Mouse (Mus musculus) liver, embryonic 15.5 days (tissue): ENCODE measurements around the gene Gm37240. TPM values are rescaled to one million over a fixed set of nuclear protein-coding genes. Genes with fewer than 3 reads are reported as not detected.

Experiments used
- ATAC-seq: fragments of 200-750 bp; cut with Nextera tagmentation; 2 replicates; pipeline ENCODE4 v1.8.0; 2017; ENCODE audit warnings: moderate number of reproducible peaks, mild to moderate bottlenecking, moderate library complexity; ENCODE audit not compliant: insufficient read depth
- H3K27ac ChIP-seq: fragments of 300-500 bp; sonication (generic); replicated peaks from 2 replicates; pipeline ENCODE4 v1.5.1; 2015; ENCODE audit warnings: mild to moderate bottlenecking, inconsistent platforms
- H3K27me3 ChIP-seq: fragments of 300-500 bp; sonication (generic); 2 replicates; pipeline ENCODE4 v1.6.1; 2015; ENCODE audit warnings: mild to moderate bottlenecking, inconsistent platforms
- H3K36me3 ChIP-seq: fragments of 300-500 bp; sonication (generic); replicated peaks from 2 replicates; pipeline ENCODE4 v1.6.1; 2015; ENCODE audit warnings: moderate library complexity, mild to moderate bottlenecking, inconsistent platforms
- H3K4me1 ChIP-seq: fragments of 300-500 bp; sonication (generic); replicated peaks from 2 replicates; pipeline ENCODE4 v1.6.1; 2015; ENCODE audit warnings: inconsistent platforms
- H3K4me2 ChIP-seq: fragments of 300-500 bp; sonication (generic); 2 replicates; pipeline ENCODE4 v1.6.1; 2015; ENCODE audit warnings: moderate library complexity, mild to moderate bottlenecking, inconsistent platforms
- H3K4me3 ChIP-seq: fragments of 300-500 bp; sonication (generic); replicated peaks from 2 replicates; pipeline ENCODE4 v1.5.1; 2015; ENCODE audit warnings: mild to moderate bottlenecking, inconsistent platforms
- H3K9ac ChIP-seq: fragments of 300-500 bp; sonication (generic); 2 replicates; pipeline ENCODE4 v1.6.1; 2015; ENCODE audit warnings: moderate library complexity, mild to moderate bottlenecking, inconsistent platforms
- H3K9me3 ChIP-seq: fragments of 300-500 bp; sonication (generic); replicated peaks from 2 replicates; pipeline ENCODE4 v1.6.1; 2016; ENCODE audit warnings: inconsistent platforms
- WGBS: fragments of 180-500 bp; shearing (Covaris S2); methylation state at CpG from one replicate; pipeline ENCODE4 v1.1.7; 2015; ENCODE audit warnings: mixed read lengths; ENCODE audit not compliant: insufficient replicate concordance; 5-methylcytosine and 5-hydroxymethylcytosine counted together
- polyA plus RNA-seq: library from polyadenylated mRNA; unstranded; fragments of >200 nt; fragmentation: Nextera tagmentation; extraction: Ambion mirVana; gene quantifications from 2 replicates; pipeline ENCODE4 v1.2.1, GENCODE M21; 2015

The Gm37240 gene
- polyA plus RNA-seq, 1 experiment from 2014 or later = 0.24 TPM

GRCm38 (mm10) chr3:85863996-85864395 is 23.3 kb downstream of the Gm37240 start:
- Histone ChIP-seq H3K4me2 (no peak overlapping the region), H3K27ac (no peak overlapping the region), H3K4me3 (no peak overlapping the region), H3K27me3 (no peaks in the 10 kb centered on the region; the same call in 1 of the 2 replicates), H3K9ac (no peak overlapping the region), H3K36me3 (no peaks in the 10 kb centered on the region), H3K4me1 (no peaks in the 10 kb centered on the region), H3K9me3 (no peaks in the 10 kb centered on the region)
- no peak for ATAC-seq
- 30% methylated on average over 3 of the region's 3 CpGs for WGBS

- no peak for ATAC-seq
- WGBS = 71% methylated on average over 2 of the region's 2 CpGs
- no peaks in the 10 kb centered on the region; the same call in 1 of the 2 replicates for H3K27me3 ChIP-seq
Measured at GRCm38 (mm10) chr3:85862886-85863285, 24.4 kb downstream of the Gm37240 start.

GRCm38 (mm10) chr3:85860996-85861395 is 26.3 kb downstream of the Gm37240 start:
- no peak overlapping the region for H3K4me3 ChIP-seq
- H3K4me1 ChIP-seq = peaks cover 28% of the 10 kb centered on the region
- no peak overlapping the region for H3K4me2 ChIP-seq
- ATAC-seq = no peak
- H3K36me3 ChIP-seq = no peaks in the 10 kb centered on the region
- no peaks in the 10 kb centered on the region for H3K9me3 ChIP-seq
- WGBS = 25% methylated on average over 5 of the region's 5 CpGs
- H3K9ac ChIP-seq = no peak overlapping the region
- no peaks in the 10 kb centered on the region for H3K27me3 ChIP-seq
- no peak overlapping the region for H3K27ac ChIP-seq

More at GRCm38 (mm10) chr3:85862886-85863285, 24.4 kb downstream of the Gm37240 start:
- no peak overlapping the region for H3K4me3 ChIP-seq
- no peaks in the 10 kb centered on the region for H3K9me3 ChIP-seq
- H3K4me2 ChIP-seq = no peak overlapping the region
- no peak overlapping the region for H3K9ac ChIP-seq
- H3K4me1 ChIP-seq = peaks cover 10% of the 10 kb centered on the region
- H3K36me3 ChIP-seq = no peaks in the 10 kb centered on the region
- no peak overlapping the region for H3K27ac ChIP-seq

- no peaks in the 10 kb centered on the region for H3K9me3 ChIP-seq
- H3K4me3 ChIP-seq = no peak overlapping the region
- no peak for ATAC-seq
- H3K27me3 ChIP-seq = no peaks in the 10 kb centered on the region
- WGBS = 71% methylated on average over 6 of the region's 6 CpGs
- no peaks in the 10 kb centered on the region for H3K36me3 ChIP-seq
- peaks cover 32% of the 10 kb centered on the region for H3K4me1 ChIP-seq
- no peak overlapping the region for H3K4me2 ChIP-seq
- no peak overlapping the region for H3K9ac ChIP-seq
- H3K27ac ChIP-seq = no peak overlapping the region
Measured at GRCm38 (mm10) chr3:85859311-85859710, 28.0 kb downstream of the Gm37240 start.

- Histone ChIP-seq H3K9me3 (no peaks in the 10 kb centered on the region), H3K27me3 (no peaks in the 10 kb centered on the region), H3K9ac (no peak overlapping the region), H3K4me3 (no peak overlapping the region), H3K4me2 (no peak overlapping the region), H3K27ac (no peak overlapping the region), H3K4me1 (peaks cover 32% of the 10 kb centered on the region), H3K36me3 (no peaks in the 10 kb centered on the region)
- no peak for ATAC-seq
- WGBS = 53% methylated on average over 11 of the region's 11 CpGs
Measured at GRCm38 (mm10) chr3:85858140-85859135, 28.9 kb downstream of the Gm37240 start.

GRCm38 (mm10) chr3:85857083-85857482 is 30.2 kb downstream of the Gm37240 start:
- Histone ChIP-seq H3K9ac (no peak overlapping the region), H3K4me2 (peak overlapping the region; percentile 6; the same call in 1 of the 2 replicates), H3K27ac (0 out of 2 replicates have a peak overlapping the region, but pooled peaks have one; percentile 7), H3K9me3 (no peaks in the 10 kb centered on the region), H3K4me1 (peaks cover 32% of the 10 kb centered on the region), H3K4me3 (no peak overlapping the region), H3K27me3 (no peaks in the 10 kb centered on the region), H3K36me3 (no peaks in the 10 kb centered on the region)
- 0 out of 2 replicates have a peak, but pooled peaks have one; percentile 40 for ATAC-seq
- 17% methylated on average over 4 of the region's 4 CpGs for WGBS

GRCm38 (mm10) chr3:85855947-85856346 is 31.4 kb downstream of the Gm37240 start:
- Histone ChIP-seq H3K36me3 (no peaks in the 10 kb centered on the region), H3K27me3 (no peaks in the 10 kb centered on the region), H3K9ac (no peak overlapping the region), H3K4me1 (peaks cover 32% of the 10 kb centered on the region), H3K4me3 (no peak overlapping the region), H3K27ac (no peak overlapping the region), H3K9me3 (no peaks in the 10 kb centered on the region), H3K4me2 (no peak overlapping the region)
- ATAC-seq = peak; percentile 78
- WGBS = 54% methylated on average over 5 of the region's 5 CpGs

GRCm38 (mm10) chr3:85855043-85855442 is 32.3 kb downstream of the Gm37240 start:
- no peak overlapping the region for H3K4me3 ChIP-seq
- no peaks in the 10 kb centered on the region for H3K27me3 ChIP-seq
- no peak overlapping the region for H3K9ac ChIP-seq
- H3K4me1 ChIP-seq = peaks cover 32% of the 10 kb centered on the region
- no peaks in the 10 kb centered on the region for H3K9me3 ChIP-seq
- H3K36me3 ChIP-seq = no peaks in the 10 kb centered on the region
- 77% methylated on average over 3 of the region's 3 CpGs for WGBS
- H3K27ac ChIP-seq = no peak overlapping the region
- H3K4me2 ChIP-seq = no peak overlapping the region
- no peak for ATAC-seq

GRCm38 (mm10) chr3:85854143-85854542 is 33.2 kb downstream of the Gm37240 start:
- Histone ChIP-seq H3K27me3 (no peaks in the 10 kb centered on the region), H3K4me2 (no peak overlapping the region), H3K36me3 (no peaks in the 10 kb centered on the region), H3K4me3 (no peak overlapping the region), H3K27ac (no peak overlapping the region), H3K4me1 (peaks cover 32% of the 10 kb centered on the region), H3K9ac (no peak overlapping the region), H3K9me3 (no peaks in the 10 kb centered on the region)
- WGBS = 84% methylated on average over 6 of the region's 6 CpGs
- ATAC-seq = no peak

GRCm38 (mm10) chr3:85853715-85854114 is 33.6 kb downstream of the Gm37240 start:
- no peak overlapping the region for H3K9ac ChIP-seq
- peaks cover 29% of the 10 kb centered on the region for H3K4me1 ChIP-seq

GRCm38 (mm10) chr3:85850079-85850478 is 37.2 kb downstream of the Gm37240 start:
- Histone ChIP-seq H3K4me1 (no peaks in the 10 kb centered on the region), H3K27ac (no peak overlapping the region), H3K9ac (no peak overlapping the region), H3K4me2 (no peak overlapping the region), H3K4me3 (no peak overlapping the region), H3K27me3 (no peaks in the 10 kb centered on the region), H3K36me3 (no peaks in the 10 kb centered on the region), H3K9me3 (no peaks in the 10 kb centered on the region)
- no peak for ATAC-seq
- 69% methylated on average over 1 of the region's 1 CpGs for WGBS

More at GRCm38 (mm10) chr3:85853715-85854114, 33.6 kb downstream of the Gm37240 start:
- 76% methylated on average over 4 of the region's 4 CpGs for WGBS
- ATAC-seq = no peak
- Histone ChIP-seq H3K4me3 (no peak overlapping the region), H3K9me3 (no peaks in the 10 kb centered on the region), H3K27ac (no peak overlapping the region), H3K4me2 (no peak overlapping the region), H3K27me3 (no peaks in the 10 kb centered on the region), H3K36me3 (no peaks in the 10 kb centered on the region)
